Mouse (Mus musculus) urinary bladder, adult 2 months (tissue): ENCODE measurements around the gene Rbms2. TPM values are rescaled to one million over a fixed set of nuclear protein-coding genes. Genes with fewer than 3 reads are reported as not detected.
"Not testable (repeated sequence)": the region's sequence is repeated elsewhere in the genome, so short reads cannot be mapped to it uniquely, and the experiment has no call there.

Source experiments
- DNase-seq: peaks from one replicate; pipeline ENCODE4 v3.0.0; 2022; ENCODE audit warnings: low spot score
- polyA plus RNA-seq: library from polyadenylated mRNA; depleted of rRNA; stranded (reverse); fragments of >200 nt; gene quantifications from 2 replicates; pipeline ENCODE4 v1.2.3, GENCODE M21; 2012; rRNA removed

Rbms2 gene
- 88.2 and 97.5 TPM in 2 replicates for polyA plus RNA-seq

DNA sequence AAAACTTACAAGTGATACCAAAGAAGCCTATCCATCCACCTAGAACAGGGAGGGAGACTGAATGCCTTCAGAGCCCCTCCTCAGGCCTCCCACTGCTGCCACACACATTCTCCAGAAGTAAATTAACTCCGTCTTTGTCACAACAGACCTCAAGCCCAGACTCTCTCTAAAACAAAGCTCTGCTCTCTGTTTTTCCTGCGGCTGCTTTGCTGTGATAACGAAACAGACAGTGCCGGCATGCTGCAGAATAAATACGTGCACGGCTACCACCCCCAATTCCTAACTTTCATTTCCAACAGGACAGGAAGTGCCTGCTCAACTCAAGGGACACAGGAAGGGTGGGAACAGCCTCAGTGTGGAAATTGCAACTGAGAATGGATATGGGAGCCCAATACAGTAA is at the start of gene Rbms2:
Gene Rbms2, minus strand, starts transcription at position 309 of the 400 bp plus-strand sequence.
- DNase-seq: no peak

- no peak for DNase-seq
Observed at GRCm38 (mm10) chr10:128228009-128228408, 47.9 kb upstream of the Rbms2 start.

- no peak for DNase-seq
Observed at GRCm38 (mm10) chr10:128227592-128227991, 47.5 kb upstream of the Rbms2 start.

- no peak for DNase-seq
Observed at GRCm38 (mm10) chr10:128225538-128225937, 45.4 kb upstream of the Rbms2 start, which contains the start of gene Mip. Gene Mip (plus strand): TSS chr10:128225838.

- DNase-seq: no peak
Observed at GRCm38 (mm10) chr10:128225064-128225463, 45.0 kb upstream of the Rbms2 start.

- DNase-seq: no peak
Observed at GRCm38 (mm10) chr10:128221533-128222286, 41.6 kb upstream of the Rbms2 start.

GRCm38 (mm10) chr10:128218387-128219117 is 38.5 kb upstream of the Rbms2 start:
- DNase-seq: no peak

- DNase-seq: no peak
Observed at GRCm38 (mm10) chr10:128214981-128215380, 34.9 kb upstream of the Rbms2 start.

DNA sequence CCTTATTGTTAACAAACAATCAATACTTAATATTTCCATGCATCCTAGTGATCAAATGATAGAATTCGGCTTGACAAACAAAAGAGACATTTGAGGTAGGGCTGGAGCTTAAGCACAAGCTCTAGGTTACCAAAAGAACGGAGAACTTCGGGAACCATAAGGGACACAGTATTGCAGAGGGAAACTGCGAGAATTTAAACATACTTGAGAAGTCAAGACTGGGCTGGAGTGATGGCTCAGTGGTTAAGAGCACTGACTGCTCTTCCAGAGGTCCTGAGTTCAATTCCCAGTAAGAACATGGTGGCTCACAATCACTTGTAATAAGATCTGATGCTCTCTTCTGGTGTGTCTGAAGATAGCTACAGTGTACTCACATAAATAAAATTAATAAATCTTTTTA is 34.0 kb upstream of the Rbms2 start:
- DNase-seq: not testable (repeated sequence)

- DNase-seq: no peak
Observed at GRCm38 (mm10) chr10:128212871-128213323, 32.8 kb upstream of the Rbms2 start.

DNA sequence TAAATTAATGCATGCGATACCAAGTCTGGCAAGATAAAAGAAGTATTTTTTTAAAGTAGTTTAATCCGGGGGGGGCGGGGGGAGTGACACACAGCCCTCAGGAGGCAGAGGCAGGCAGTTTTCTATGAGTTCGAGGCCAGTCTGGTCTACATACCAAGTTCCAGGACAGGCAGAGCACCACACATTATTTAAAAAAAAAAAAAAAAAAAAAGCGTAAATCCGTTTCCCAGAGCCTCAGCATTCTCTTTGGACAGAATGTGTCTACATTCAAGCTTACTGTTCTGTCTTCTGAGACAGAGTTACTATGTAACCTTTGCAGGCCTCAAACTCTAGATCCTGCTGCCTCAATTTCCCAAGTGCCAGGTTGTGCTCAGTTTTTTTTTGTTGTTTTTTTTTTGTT is 32.1 kb upstream of the Rbms2 start:
- DNase-seq: no peak

DNA sequence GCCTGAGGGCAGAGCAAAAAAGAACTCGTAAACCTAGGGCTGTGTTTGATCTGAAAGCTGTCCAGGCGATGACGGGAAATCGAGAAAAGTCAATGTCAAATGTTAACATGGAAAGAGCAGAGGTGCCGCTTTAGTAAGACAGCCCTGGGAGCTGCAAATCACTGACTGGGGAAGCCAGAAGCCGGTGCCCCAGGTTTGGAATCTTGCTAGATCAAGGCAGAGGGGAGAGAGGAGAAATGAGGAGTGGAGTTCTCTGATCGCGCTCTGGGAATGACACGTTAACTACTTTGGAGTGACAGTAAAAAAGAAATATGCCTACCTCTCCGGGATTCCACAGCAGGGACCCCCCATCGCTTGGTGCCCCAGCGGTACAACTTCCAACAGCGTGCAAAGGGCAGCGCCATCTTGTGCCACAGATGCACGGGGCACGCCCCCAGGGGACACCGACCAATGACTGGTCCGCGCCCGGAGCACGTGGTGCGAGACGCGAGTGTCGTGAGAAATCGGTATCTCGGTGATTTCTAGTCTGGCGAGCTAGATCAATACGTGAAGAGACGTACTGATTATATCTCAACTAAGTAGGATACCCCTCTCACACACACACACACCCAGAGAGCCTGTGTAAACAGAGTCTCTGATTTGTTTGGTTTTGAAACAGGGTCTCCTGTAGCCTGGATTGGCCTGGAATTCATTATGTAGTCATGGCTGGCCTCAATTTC is 31.5 kb upstream of the Rbms2 start, which contains the start of gene Spryd4:
Gene Spryd4, minus strand, starts transcription at position 418 of the 719 bp plus-strand sequence.
- DNase-seq: peak; percentile 80

DNA sequence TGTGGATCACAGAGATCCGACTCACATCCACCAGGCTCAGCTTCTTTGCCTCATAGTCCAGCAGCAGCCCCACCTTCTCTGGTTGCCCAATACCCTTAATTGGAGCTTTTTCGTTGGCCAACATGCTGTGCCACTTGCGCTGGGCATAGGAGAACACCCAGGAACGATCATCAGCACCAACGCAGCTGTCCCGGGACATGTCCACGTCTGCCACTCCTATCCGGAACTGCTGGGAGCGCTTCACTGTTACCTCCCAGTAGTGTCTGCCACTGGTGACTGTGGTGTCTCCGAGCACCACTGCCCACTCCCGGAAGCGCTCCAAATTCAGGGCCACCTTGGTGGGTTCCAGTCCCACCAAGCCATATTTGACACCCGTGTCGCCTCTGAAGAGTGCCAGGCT is 30.9 kb upstream of the Rbms2 start:
- no peak for DNase-seq

- DNase-seq: no peak
Observed at GRCm38 (mm10) chr10:128210131-128210530, 30.0 kb upstream of the Rbms2 start.

DNA sequence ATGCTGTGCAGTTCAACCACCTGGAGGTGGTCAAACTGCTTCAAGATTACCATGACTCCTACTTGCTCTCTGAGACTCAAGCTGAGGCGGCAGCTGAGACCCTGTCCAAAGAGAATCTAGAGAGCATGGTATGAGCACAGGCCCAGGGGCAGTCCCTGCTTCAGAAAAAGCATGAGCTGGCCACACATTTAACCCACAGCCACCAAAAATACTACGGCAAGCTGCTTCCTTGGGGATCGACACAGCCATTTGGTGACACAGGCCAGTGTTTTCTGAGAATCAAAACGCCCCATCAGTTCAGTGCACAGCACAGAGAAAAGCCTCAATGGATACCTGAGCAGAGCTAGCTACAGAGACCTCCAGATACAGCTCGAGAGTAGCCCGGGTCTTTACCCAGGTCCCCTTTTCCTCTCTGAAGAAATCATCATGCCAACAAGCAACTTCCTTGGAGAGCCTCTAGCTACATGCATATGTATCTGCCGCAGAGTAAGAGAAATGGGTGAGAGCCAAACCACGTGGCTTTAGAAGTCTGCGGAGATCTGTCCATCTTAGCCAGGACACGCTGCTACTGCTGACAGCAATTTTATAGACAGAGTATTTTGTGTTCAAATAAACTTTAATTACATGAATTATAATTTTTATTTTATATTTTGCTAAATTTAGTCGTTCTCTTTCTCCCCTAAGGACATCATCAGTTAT is 29.4 kb upstream of the Rbms2 start:
- DNase-seq: no peak

GRCm38 (mm10) chr10:128208326-128208725 is 28.2 kb upstream of the Rbms2 start:
- no peak for DNase-seq

DNA sequence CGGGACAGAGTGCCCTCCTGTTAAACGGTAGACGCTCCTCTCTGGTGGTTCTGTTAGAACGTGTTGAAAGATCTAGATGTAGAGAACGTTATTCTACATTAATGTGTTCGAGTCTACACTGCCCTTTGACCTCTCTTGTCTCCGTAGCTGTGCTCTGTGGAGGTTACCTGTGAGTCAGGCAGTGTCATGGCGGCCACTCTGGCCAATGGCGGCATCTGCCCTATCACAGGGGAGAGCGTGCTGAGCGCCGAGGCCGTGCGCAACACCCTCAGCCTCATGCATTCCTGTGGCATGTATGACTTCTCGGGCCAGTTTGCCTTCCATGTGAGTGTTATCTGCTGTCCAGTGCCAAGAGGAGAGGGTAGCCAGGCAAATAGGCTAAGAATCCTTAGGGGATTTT is 24.8 kb upstream of the Rbms2 start:
- DNase-seq: no peak

- DNase-seq: no peak
Observed at GRCm38 (mm10) chr10:128201856-128202255, 21.8 kb upstream of the Rbms2 start.

GRCm38 (mm10) chr10:128194551-128195461 is 14.7 kb upstream of the Rbms2 start:
- DNase-seq: no peak

- DNase-seq: peak; percentile 89
Observed at GRCm38 (mm10) chr10:128194024-128194550, 14.0 kb upstream of the Rbms2 start, which contains the start of gene Gls2. Gene Gls2 (plus strand): TSS chr10:128194457.
